Mouse (Mus musculus) lung, postnatal 0 days (tissue): Measurements from ENCODE around the gene Fam222a. TPM values are rescaled to one million over a fixed set of nuclear protein-coding genes. Genes with fewer than 3 reads are reported as not detected.

Source experiments
- ATAC-seq: fragments of 200-750 bp; cut with Nextera tagmentation; 2 replicates; pipeline ENCODE4 v1.8.0; 2017; ENCODE audit warnings: moderate library complexity
- DNase-seq: peaks from one replicate; pipeline ENCODE4 v3.0.0-alpha.2; 2016; ENCODE audit warnings: low spot score
- H3K27ac ChIP-seq: fragments of 300-500 bp; sonication (generic); 2 replicates; pipeline ENCODE4 v1.5.1; 2014; ENCODE audit warnings: antibody characterized with exemption, mild to moderate bottlenecking, low read length, mixed read lengths
- H3K27me3 ChIP-seq: fragments of 300-500 bp; sonication (generic); replicated peaks from 2 replicates; pipeline ENCODE4 v1.6.1; 2014; ENCODE audit warnings: low read length, mixed read lengths; ENCODE audit not compliant: insufficient read depth
- H3K36me3 ChIP-seq: fragments of 300-500 bp; sonication (generic); 2 replicates; pipeline ENCODE4 v1.6.1; 2014; ENCODE audit warnings: low read length, mixed read lengths; ENCODE audit not compliant: insufficient read depth
- H3K4me1 ChIP-seq: fragments of 300-500 bp; sonication (generic); 2 replicates; pipeline ENCODE4 v1.6.1; 2014; ENCODE audit warnings: antibody characterized with exemption, low read depth, low read length, mixed read lengths; ENCODE audit not compliant: insufficient read depth
- H3K4me2 ChIP-seq: fragments of 300-500 bp; sonication (generic); replicated peaks from 2 replicates; pipeline ENCODE4 v1.6.1; 2014; ENCODE audit warnings: low read depth, mild to moderate bottlenecking, low read length, moderate library complexity, mixed read lengths
- H3K4me3 ChIP-seq: fragments of 300-500 bp; sonication (generic); 2 replicates; pipeline ENCODE4 v1.5.1; 2014; ENCODE audit warnings: low read depth, low read length
- H3K9ac ChIP-seq: fragments of 300-500 bp; sonication (generic); replicated peaks from 2 replicates; pipeline ENCODE4 v1.6.1; 2014; ENCODE audit warnings: low read depth, mild to moderate bottlenecking
- H3K9me3 ChIP-seq: fragments of 300-500 bp; sonication (generic); 2 replicates; pipeline ENCODE4 v1.6.1; 2016; ENCODE audit warnings: low read length, mixed read lengths
- CTCF ChIP-seq: IDR thresholded peaks from 2 replicates; pipeline ENCODE4 v1.5.1; 2016; ENCODE audit warnings: antibody characterized with exemption, mild to moderate bottlenecking
- EP300 ChIP-seq: IDR thresholded peaks from 2 replicates; pipeline ENCODE4 v1.6.1; 2016; ENCODE audit warnings: antibody characterized with exemption, mild to moderate bottlenecking, control low read depth
- WGBS: fragments of 180-500 bp; shearing (Covaris S2); extraction: QIAGEN DNeasy Blood & Tissue Kit; methylation state at CpG from one replicate; pipeline ENCODE4 v1.1.7; 2014; 5-methylcytosine and 5-hydroxymethylcytosine counted together
- polyA plus RNA-seq: library from polyadenylated mRNA; unstranded; fragments of >200 nt; fragmentation: Nextera tagmentation; extraction: Ambion mirVana; gene quantifications from 2 replicates; pipeline ENCODE4 v1.2.1, GENCODE M21; 2015

Gene Fam222a
- polyA plus RNA-seq: 1.9 and 2.3 TPM in 2 replicates

- H3K4me1 ChIP-seq: peaks cover 13% of the 10 kb centered on the region; the same call in 1 of the 2 replicates
- peak within 1 kb of the TSS; percentile 73 for H3K4me3 ChIP-seq
- peaks cover 5% of the 10 kb centered on the region for H3K27me3 ChIP-seq
- DNase-seq: peak; percentile 87
- H3K36me3 ChIP-seq: no peaks in the 10 kb centered on the region
- TF ChIP-seq EP300 (no peak), CTCF (peak; percentile 72)
- WGBS: under 1% methylated on average over 45 of the region's 72 CpGs
- H3K27ac ChIP-seq: peak within 1 kb of the TSS; percentile 54
- peak; percentile 51 for ATAC-seq
- 0 out of 2 replicates have a peak, but pooled peaks cover 2% of the 10 kb centered on the region for H3K9me3 ChIP-seq
- peak within 1 kb of the TSS; percentile 34; the same call in 1 of the 2 replicates for H3K9ac ChIP-seq
- peak within 1 kb of the TSS; percentile 99 for H3K4me2 ChIP-seq
These were observed at the start of gene Fam222a for GRCm38 (mm10) chr5:114567565-114568197. TSS of gene Fam222a (plus strand) at chr5:114568016.

- no peak for DNase-seq
- Histone ChIP-seq H3K4me3 (no peak overlapping the region), H3K36me3 (no peaks in the 10 kb centered on the region), H3K4me1 (no peaks in the 10 kb centered on the region), H3K9me3 (no peaks in the 10 kb centered on the region), H3K4me2 (no peak overlapping the region), H3K27ac (no peak overlapping the region), H3K9ac (no peak overlapping the region), H3K27me3 (no peaks in the 10 kb centered on the region)
- no peak for TF ChIP-seq CTCF
- 77% methylated on average over 6 of the region's 6 CpGs for WGBS
- no peak for ATAC-seq
These were observed 39.5 kb upstream of the Fam222a start for GRCm38 (mm10) chr5:114528355-114528754.

GRCm38 (mm10) chr5:114530337-114530736, 37.5 kb upstream of the Fam222a start:
- Histone ChIP-seq H3K4me2 (no peak overlapping the region), H3K36me3 (no peaks in the 10 kb centered on the region), H3K4me1 (no peaks in the 10 kb centered on the region), H3K27me3 (no peaks in the 10 kb centered on the region), H3K9me3 (no peaks in the 10 kb centered on the region), H3K4me3 (no peak overlapping the region), H3K27ac (no peak overlapping the region), H3K9ac (no peak overlapping the region)
- no peak for ATAC-seq
- no peak for DNase-seq
- TF ChIP-seq EP300: no peak
- no peak for TF ChIP-seq CTCF
- WGBS: 67% methylated on average over 6 of the region's 6 CpGs

GRCm38 (mm10) chr5:114532055-114532454, 35.8 kb upstream of the Fam222a start:
- ATAC-seq: no peak
- no peak overlapping the region for H3K4me3 ChIP-seq

GRCm38 (mm10) chr5:114537308-114538020, 30.4 kb upstream of the Fam222a start:
- H3K27me3 ChIP-seq: 0 out of 2 replicates have a peak, but pooled peaks cover 5% of the 10 kb centered on the region
- WGBS: 11% methylated on average over 26 of the region's 26 CpGs
- H3K4me2 ChIP-seq: no peak overlapping the region
- H3K4me1 ChIP-seq: no peaks in the 10 kb centered on the region
- ATAC-seq (no peak), DNase-seq (no peak)
- TF ChIP-seq EP300 (no peak), CTCF (no peak)
- no peak overlapping the region for H3K9ac ChIP-seq
- no peaks in the 10 kb centered on the region for H3K9me3 ChIP-seq
- H3K4me3 ChIP-seq: no peak overlapping the region
- H3K36me3 ChIP-seq: no peaks in the 10 kb centered on the region
- no peak overlapping the region for H3K27ac ChIP-seq

More at GRCm38 (mm10) chr5:114532055-114532454, 35.8 kb upstream of the Fam222a start:
- Histone ChIP-seq H3K4me1 (no peaks in the 10 kb centered on the region), H3K9me3 (no peaks in the 10 kb centered on the region), H3K36me3 (no peaks in the 10 kb centered on the region), H3K27ac (no peak overlapping the region), H3K4me2 (no peak overlapping the region), H3K9ac (no peak overlapping the region), H3K27me3 (no peaks in the 10 kb centered on the region)
- 75% methylated on average over 6 of the region's 6 CpGs for WGBS
- DNase-seq: no peak
- TF ChIP-seq CTCF: no peak
- no peak for TF ChIP-seq EP300

GRCm38 (mm10) chr5:114538021-114538405, 29.8 kb upstream of the Fam222a start:
- 17% methylated on average over 8 of the region's 8 CpGs for WGBS
- H3K27ac ChIP-seq: no peak overlapping the region
- peak; percentile 30 for ATAC-seq

More at GRCm38 (mm10) chr5:114538021-114538405, 29.8 kb upstream of the Fam222a start:
- Histone ChIP-seq H3K9me3 (no peaks in the 10 kb centered on the region), H3K36me3 (no peaks in the 10 kb centered on the region), H3K4me3 (no peak overlapping the region), H3K9ac (no peak overlapping the region), H3K4me1 (no peaks in the 10 kb centered on the region), H3K27me3 (0 out of 2 replicates have a peak, but pooled peaks cover 5% of the 10 kb centered on the region), H3K4me2 (no peak overlapping the region)
- TF ChIP-seq CTCF (no peak), EP300 (no peak)
- no peak for DNase-seq
